Mouse (Mus musculus): ENCODE results near the gene Nek3. TPM values are rescaled to one million over a fixed set of nuclear protein-coding genes. Genes with fewer than 3 reads are reported as not detected.
A peak's percentile ranks its signal among the peaks of the same experiment; 100 is the strongest.
"Not testable (repeated sequence)": the region's sequence is repeated elsewhere in the genome, so short reads cannot be mapped to it uniquely, and the experiment has no call there.

Gene Nek3
- total RNA-seq, 2 experiments from 2014 or later = 1.9 to 2.1 TPM

GRCm38 (mm10) chr8:22147706-22148366 lies 18.4 kb downstream of the Nek3 start:
- no peak for DNase-seq
- intact Hi-C loops (cut with DNase I) = no loop called here

DNA sequence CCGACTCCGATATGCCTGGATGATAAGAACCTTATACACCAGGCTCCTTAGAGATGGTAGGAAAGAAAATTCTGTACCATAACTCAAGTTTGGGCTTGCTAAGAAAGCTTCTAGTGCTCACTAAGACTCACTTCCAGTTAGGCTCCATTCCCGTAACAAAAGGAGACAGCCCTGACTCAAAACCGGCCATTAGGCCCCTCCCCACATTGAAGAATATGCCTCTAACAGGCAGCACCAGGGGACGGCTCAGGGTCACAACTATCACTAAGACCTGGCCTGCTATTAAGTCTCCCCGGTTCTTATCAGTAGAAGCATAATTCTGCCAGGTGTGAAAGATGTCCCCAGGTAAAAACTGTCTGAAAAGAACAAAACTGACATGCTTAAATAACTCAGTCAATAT lies 20.4 kb downstream of the Nek3 start:
- DNase-seq = no peak
- intact Hi-C loops (cut with DNase I) = no loop called here

DNA sequence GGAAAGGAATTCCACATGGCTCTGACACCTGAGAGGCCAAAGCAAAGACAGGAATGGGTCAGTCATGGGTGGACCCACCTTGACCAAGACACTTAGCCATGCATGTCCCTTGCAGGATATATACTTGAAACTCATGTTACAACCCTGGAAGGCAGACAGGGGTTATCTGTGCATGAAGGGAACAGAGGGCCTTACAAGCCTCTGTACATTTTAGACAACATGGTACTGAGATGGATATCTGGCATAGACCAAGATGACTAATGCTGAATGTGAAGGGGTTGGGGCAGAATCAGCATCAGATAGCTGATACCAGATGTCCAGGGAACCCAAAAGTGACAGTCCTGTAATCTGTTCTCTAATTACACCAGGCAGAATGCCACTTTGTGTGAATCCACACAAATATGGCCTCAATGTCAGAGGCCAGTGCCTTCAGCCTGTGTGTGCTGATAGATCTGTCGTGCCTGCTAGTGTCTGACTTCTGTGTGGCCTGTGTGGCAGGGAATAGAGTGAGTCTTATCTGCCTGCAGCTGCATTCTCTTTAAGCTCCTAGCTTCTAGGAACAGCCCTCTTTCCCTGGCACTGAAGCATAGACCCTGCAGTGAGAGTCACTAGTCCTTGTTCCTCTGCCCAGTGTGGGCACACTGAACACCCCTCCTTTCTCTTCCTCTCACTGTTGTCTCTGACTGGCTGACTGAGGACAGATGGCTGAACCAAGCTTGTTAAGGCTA lies 22.3 kb downstream of the Nek3 start:
- intact Hi-C loops (cut with DNase I) = no loop called here
- DNase-seq = no peak

DNA sequence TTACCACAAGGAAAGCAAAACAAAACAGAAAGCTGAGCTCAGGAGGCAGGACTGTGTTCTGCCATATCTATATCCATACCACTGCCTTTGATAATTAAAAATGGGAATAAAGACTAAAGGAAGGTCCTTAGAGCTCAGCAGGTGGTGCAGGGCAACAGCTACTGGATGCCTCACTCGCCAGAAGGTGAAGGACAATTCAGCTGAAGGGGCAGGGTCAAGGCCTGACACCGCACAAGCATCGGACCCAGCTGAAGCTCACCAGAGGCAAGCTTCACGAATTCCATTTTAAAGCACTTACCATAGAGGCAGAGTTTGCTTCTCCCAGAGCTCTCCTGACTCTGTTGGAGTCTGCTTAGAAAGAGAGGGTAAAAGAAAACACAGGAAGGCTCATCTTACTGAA lies 23.6 kb downstream of the Nek3 start:
- intact Hi-C loops (cut with DNase I) = no loop called here
- no peak for DNase-seq

- DNase-seq = no peak
- intact Hi-C loops (cut with DNase I) = no loop called here
Measured at GRCm38 (mm10) chr8:22141836-22142385, 24.3 kb downstream of the Nek3 start.

DNA sequence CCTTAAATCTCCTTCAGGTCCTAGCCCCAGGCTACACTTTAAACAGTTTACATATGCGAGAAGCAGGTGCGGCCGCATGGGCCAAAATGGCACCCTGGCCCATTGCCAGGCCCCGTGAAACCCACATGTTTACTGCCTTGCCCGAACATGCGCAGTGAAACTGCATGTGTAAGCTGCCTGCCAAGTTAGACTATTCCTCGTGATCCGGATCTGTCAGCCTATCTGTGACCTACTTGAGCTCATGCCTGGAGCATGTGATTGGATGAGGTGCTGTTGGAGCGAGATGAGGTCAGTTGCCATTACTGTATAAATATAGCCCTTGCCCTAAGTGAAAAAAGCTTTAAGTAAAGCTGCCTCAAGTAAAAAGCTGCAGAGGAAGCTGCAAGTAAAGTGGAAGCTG lies 29.8 kb downstream of the Nek3 start:
- DNase-seq = peak; percentile 51 to 61
- intact Hi-C loops (cut with DNase I) = not testable (repeated sequence)

DNA sequence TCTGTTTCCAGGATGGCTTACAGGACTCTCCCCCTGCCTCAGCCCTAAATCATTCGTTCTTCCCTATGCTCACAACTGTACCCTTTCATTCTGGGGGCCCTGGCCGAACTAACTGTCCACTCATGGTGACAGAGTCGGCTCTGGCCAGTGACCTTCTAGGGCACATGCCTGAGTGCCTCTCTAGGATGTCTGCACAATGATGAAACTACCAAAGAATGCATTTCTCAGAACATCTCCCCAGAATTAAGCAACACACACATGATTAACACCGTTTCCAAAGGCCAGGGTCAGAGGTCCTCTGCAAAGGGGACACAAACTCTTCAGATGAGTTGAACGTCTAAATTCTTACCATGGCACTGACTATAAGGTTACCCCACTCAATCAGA lies 31.5 kb downstream of the Nek3 start:
- DNase-seq = no peak
- intact Hi-C loops (cut with DNase I) = no loop called here

- intact Hi-C loops (cut with DNase I) = no loop called here
- no peak for DNase-seq
Measured at GRCm38 (mm10) chr8:22134078-22134749, 32.0 kb downstream of the Nek3 start.

DNA sequence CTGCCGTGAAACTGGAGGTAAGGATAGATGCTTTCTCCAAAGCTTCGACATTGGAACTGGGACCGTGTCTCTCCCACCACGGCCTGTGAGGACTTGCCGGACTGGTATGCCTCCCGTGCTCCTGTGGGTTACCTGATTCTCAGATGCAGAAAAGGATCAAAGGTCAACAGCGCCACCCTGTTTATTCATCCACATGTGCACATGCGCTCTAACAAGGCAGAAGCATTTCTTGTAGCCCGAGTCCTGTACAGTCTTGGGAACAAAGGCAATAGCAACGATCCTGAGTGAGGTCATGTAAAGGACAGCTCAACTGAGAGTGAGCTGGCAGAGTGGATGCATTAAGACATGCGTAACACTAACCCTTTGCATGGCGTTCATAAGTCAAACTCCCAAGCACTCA lies 34.2 kb downstream of the Nek3 start:
- DNase-seq = no peak
- intact Hi-C loops (cut with DNase I) = no loop called here

DNA sequence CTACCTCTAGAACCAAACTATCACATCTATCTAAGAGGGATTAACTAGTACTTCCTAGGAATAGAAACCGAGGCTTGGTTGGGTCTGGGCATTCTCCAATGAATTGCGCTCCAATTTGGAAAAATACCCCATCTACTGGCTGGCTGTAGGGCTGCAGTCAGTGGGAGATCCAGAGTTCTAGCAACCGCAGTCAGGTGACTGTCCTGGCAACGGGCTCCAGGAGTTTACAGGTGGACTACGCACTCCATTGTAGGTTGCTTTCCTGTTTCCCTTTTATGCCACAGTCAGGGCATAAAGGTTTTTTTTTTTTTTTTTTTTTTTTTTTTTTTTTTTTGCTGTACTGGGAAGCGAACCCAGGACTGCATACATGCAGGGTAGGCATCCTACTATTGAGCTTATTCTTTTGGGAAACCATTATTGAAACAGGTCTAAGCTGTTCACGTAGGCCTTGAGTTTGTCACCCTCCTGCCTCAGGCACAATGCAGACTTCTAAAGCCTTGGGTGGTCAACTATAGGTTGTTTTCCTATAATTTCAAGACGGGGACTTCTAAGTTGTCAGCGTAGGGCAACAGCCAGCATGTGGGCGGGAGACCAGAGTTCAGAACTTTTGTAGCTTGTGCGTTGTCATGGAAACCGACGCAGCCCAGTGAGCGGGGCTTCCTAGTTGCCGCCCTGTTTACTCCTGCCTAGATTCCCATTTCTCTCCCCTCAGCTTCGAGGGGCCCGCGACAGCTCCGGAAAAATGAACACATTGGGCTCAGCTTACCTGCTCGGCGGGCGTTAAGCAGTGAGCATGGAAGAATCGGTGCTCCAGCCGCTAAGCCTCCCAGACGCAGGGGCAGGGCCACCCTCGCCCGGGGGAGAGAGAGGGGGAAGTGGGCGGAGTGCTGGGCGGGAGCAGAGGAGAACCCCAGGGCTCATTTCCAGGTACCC lies 41.7 kb downstream of the Nek3 start, which contains the start of gene Nek5:
Nek5 (minus strand) TSS at position 834 of the 933 bp plus-strand sequence.
- intact Hi-C loops (cut with DNase I) = no loop called here
- peak; percentile 13 to 35 for DNase-seq

DNA sequence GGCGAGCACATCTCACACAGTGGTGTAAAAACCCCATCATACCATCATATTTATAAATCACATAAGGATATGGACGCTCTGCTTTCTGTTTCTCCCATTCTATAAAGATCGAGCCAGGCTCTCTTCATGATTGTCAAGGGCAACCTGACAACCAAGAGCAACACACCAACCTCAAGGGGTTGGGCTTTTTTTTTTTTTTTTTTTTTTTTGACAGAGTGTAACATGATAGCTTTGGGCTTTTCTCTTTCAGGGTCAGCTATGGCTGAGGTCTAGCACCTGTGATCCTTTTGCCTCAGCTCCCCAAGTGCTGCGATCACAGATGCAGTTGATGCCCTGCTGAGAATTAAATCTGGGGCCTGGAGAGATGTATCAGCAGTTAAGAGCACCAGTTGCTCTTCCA lies 59.2 kb downstream of the Nek3 start:
- intact Hi-C loops (cut with DNase I) = no loop called here
- DNase-seq = no peak

DNA sequence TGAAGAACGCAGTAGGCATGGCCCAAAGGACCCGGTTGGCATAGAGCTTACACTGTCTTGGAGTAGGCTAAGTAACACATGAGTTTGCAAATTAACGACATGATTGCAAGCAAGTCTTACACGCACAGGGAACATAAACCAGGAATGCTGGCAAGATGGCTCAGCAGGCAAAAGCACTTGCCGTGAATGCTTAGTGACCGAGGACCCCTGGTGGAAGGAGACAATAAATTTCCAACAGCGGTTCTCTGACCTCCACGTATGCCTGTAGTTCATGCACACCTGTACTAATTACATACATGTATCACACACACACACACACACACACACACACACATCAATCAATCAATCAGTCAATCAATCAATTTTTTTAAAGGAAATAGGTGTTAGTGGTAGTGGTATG lies 74.7 kb downstream of the Nek3 start:
- intact Hi-C loops (cut with DNase I) = loop anchor here (5.0 kb wide), 1 partner anchor 99 kb away; no protein-coding TSS in a partner anchor
- peak in 1 of 2 experiments; percentile 8 for DNase-seq

DNA sequence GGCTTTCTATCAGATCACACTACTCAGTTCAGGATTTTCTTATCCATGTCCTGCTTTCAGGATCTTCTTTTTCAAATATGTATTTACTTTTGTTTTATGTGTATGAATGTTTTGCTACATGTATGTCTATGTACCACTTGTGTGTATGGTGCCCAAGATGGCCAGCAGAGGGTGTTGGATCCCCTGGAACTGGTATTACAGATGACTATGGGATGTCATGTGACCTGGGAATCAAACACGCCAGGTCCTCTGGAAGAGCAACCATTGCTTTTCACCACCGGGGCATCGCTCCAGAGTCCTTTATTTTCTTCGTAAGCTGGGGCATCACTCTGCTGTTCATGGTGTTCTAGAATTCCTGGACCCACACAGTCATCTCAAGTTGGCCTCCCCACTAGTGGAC lies 77.0 kb downstream of the Nek3 start:
- DNase-seq = no peak

DNA sequence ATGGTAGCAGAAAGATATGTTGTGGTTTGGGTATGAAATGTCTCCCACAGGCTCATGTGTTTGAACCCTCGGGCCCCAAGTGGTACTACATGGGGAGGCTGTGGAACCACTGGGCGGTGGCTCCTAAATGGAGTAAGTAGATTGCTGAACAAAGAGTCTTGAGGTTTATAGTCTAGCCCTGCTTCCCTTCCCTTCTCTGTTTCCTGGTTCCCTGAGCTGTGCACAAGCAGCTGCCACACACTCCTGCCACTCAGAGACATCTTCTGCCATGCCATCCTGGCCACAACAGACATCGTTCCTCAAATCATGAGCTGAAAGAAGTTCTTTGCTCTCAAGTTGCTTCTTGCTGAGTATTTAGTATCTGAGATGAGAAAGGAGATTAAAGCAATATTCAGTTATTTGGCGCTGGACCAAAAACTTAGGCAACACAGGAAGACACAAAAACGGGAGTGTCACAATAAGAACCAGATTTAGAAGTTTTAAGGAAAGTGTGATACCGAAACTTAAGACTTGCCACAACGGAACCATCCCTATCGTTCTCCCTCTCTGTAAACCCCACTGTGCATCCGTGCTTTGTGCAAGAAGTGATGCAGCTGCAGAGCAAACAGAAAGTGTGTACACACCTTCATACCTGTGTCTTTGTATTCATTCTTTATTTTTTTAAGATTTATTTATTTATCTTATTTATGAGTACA lies 86.8 kb downstream of the Nek3 start:
- no peak for DNase-seq
- intact Hi-C loops (cut with DNase I) = no loop called here

More for the DNA sequence above, 77.0 kb downstream of the Nek3 start:
- intact Hi-C loops (cut with DNase I) = no loop called here

Other genes starting within 250 kb of the Nek3 start
- not detected for gene Defb15, start 233.7 kb downstream of the Nek3 start, total RNA-seq (2021)
- not detected for gene Defb35, start 228.1 kb downstream of the Nek3 start, total RNA-seq (2021)
- gene Defb13, start 219.7 kb downstream of the Nek3 start, total RNA-seq (2021) = not detected
- gene Fam90a1a, start 207.7 kb downstream of the Nek3 start, total RNA-seq (2021) = not detected
- gene Ccdc70, start 196.7 kb downstream of the Nek3 start, total RNA-seq (2021) = not detected
- under 1 TPM; 0.15 to 0.31 TPM for gene Atp7b, start 106.1 kb downstream of the Nek3 start, total RNA-seq (2021)
- 10 to 100 TPM; 11.0 to 14.1 TPM for gene Alg11, start 105.7 kb downstream of the Nek3 start, total RNA-seq (2021)
- not detected for gene Nek5, start 41.4 kb downstream of the Nek3 start, total RNA-seq (2021)
- gene Ckap2, start 19.4 kb upstream of the Nek3 start, total RNA-seq (2021) = 10 to 100 TPM; 12.7 to 13.0 TPM
- gene Vps36, start 26.4 kb upstream of the Nek3 start, total RNA-seq (2021) = 10 to 100 TPM; 28.5 to 31.3 TPM
- 10 to 100 TPM; 13.5 to 14.9 TPM for gene Thsd1, start 60.9 kb upstream of the Nek3 start, total RNA-seq (2021)
- not detected for gene Tpte, start 117.0 kb upstream of the Nek3 start, total RNA-seq (2021)
- 10 to 100 TPM; 12.8 to 13.7 TPM for gene Slc25a15, start 232.2 kb upstream of the Nek3 start, total RNA-seq (2021)
- gene Mrps31, start 244.9 kb upstream of the Nek3 start, total RNA-seq (2021) = 10 to 100 TPM; 53.9 to 54.4 TPM

Data from heart, postnatal 10 days (tissue).